ENCODE assay signal across 20 mouse cellular contexts in genomic region chr8:70178231-70178630, GRCm38 (mm10). TPM values are rescaled to one million over a fixed set of nuclear protein-coding genes. Genes with fewer than 3 reads are reported as not detected.
"Had no signal": no experiment of that assay in that cellular context is flagged by ENCODE, and none has a peak within 500 bp of the region (broad histone marks: within the 10 kb centered on the region; RNA-seq: fewer than 3 reads in every experiment).

No protein-coding gene starts in this region.

- H3K27ac ChIP-seq: lung, embryonic 15.5 days; macrophage; midbrain, embryonic 12.5 days; neural tube, embryonic 12.5 days; stomach, embryonic 15.5 days; stomach, postnatal 0 days had no signal

- H3K4me3 ChIP-seq: lung, embryonic 15.5 days; megakaryocyte, embryonic 14.5 days; midbrain, embryonic 12.5 days; neural tube, embryonic 12.5 days; stomach, embryonic 15.5 days had no signal

- DNase-seq: lung, adult 2 months; lung, postnatal 14 days; lung, postnatal 36 days; midbrain, embryonic 14.5 days; right cerebral cortex, postnatal 14 days; thymus, adult 2 months; thymus, postnatal 25 days; thymus, postnatal 4 days had no signal

- H3K9me3 ChIP-seq: lung, embryonic 15.5 days; megakaryocyte, embryonic 14.5 days; midbrain, embryonic 12.5 days; neural tube, embryonic 12.5 days; stomach, embryonic 15.5 days had no signal

- H3K4me2 ChIP-seq: lung, embryonic 15.5 days; midbrain, embryonic 12.5 days; neural tube, embryonic 12.5 days; stomach, embryonic 15.5 days had no signal

- H3K27me3 ChIP-seq: lung, embryonic 15.5 days; megakaryocyte, embryonic 14.5 days; midbrain, embryonic 12.5 days; neural tube, embryonic 12.5 days; stomach, embryonic 15.5 days had no signal

- H3K9ac ChIP-seq: lung, embryonic 15.5 days; midbrain, embryonic 12.5 days; neural tube, embryonic 12.5 days; stomach, embryonic 15.5 days had no signal

- ATAC-seq: lung, postnatal 0 days; midbrain, embryonic 16.5 days had no signal

RNA-seq across cellular contexts. Expression of gene Slc25a42, which starts 33.9 kb away (rescaled TPM):
- total RNA-seq: monocyte, adult 5-6 weeks had no signal

RNA-seq across cellular contexts. Expression of gene Mef2b, which starts 38.7 kb away (rescaled TPM):
- total RNA-seq: megakaryocyte progenitor cell, adult 5-6 weeks had no signal
- polyA plus RNA-seq: liver, embryonic 16.5 days; macrophage had no signal
